Mouse (Mus musculus) hindbrain, embryonic 11.5 days (tissue): ENCODE measurements around the gene Szt2. TPM values are rescaled to one million over a fixed set of nuclear protein-coding genes. Genes with fewer than 3 reads are reported as not detected.

ENCODE experiments used
- polyA plus RNA-seq: library from polyadenylated mRNA; unstranded; fragments of >200 nt; fragmentation: Nextera tagmentation; extraction: Ambion mirVana; gene quantifications from 2 replicates; pipeline ENCODE4 v1.2.1, GENCODE M21; 2014

Szt2 gene
- polyA plus RNA-seq, 1 experiment from 2014 or later, result 12.9 TPM

Other genes with a start within 250 kb of the Szt2 start
- gene Kdm4a, start 229.2 kb downstream of the Szt2 start, polyA plus RNA-seq, result 58.1 and 67.5 TPM in 2 replicates
- 62.4 and 66.0 TPM in 2 replicates for gene Ptprf, start 117.9 kb downstream of the Szt2 start, polyA plus RNA-seq
- 154 and 158 TPM in 2 replicates for gene Med8, start 64 bp upstream of the Szt2 start, polyA plus RNA-seq
- gene Elovl1, start 18.8 kb upstream of the Szt2 start, polyA plus RNA-seq, result 42.1 and 46.8 TPM in 2 replicates
- gene Cdc20, start 28.1 kb upstream of the Szt2 start, polyA plus RNA-seq, result 236 and 259 TPM in 2 replicates
- gene Mpl, start 48.2 kb upstream of the Szt2 start, polyA plus RNA-seq, result 1.3 and 1.5 TPM in 2 replicates
- 8.8 and 12.2 TPM in 2 replicates for gene Tie1, start 80.8 kb upstream of the Szt2 start, polyA plus RNA-seq
- 0.77 and 2.1 TPM in 2 replicates for gene 2610528J11Rik, start 117.7 kb upstream of the Szt2 start, polyA plus RNA-seq
- gene Tmem125, start 134.8 kb upstream of the Szt2 start, polyA plus RNA-seq, result 0.40 and 0.46 TPM in 2 replicates
- gene Cfap57, start 211.5 kb upstream of the Szt2 start, polyA plus RNA-seq, result 1.5 and 2.0 TPM in 2 replicates
- 192 and 193 TPM in 2 replicates for gene Ebna1bp2, start 211.5 kb upstream of the Szt2 start, polyA plus RNA-seq
- not detected in 2 replicates for gene Olfr62, start 249.7 kb upstream of the Szt2 start, polyA plus RNA-seq